Mouse (Mus musculus): Measurements from ENCODE around the gene Tdgf1.

Tdgf1 gene

GRCm38 (mm10) chr9:110909371-110909967 lies 36.5 kb downstream of the Tdgf1 start:
- no peak for DNase-seq

GRCm38 (mm10) chr9:110908631-110909016 lies 37.3 kb downstream of the Tdgf1 start:
- no peak for DNase-seq

DNA sequence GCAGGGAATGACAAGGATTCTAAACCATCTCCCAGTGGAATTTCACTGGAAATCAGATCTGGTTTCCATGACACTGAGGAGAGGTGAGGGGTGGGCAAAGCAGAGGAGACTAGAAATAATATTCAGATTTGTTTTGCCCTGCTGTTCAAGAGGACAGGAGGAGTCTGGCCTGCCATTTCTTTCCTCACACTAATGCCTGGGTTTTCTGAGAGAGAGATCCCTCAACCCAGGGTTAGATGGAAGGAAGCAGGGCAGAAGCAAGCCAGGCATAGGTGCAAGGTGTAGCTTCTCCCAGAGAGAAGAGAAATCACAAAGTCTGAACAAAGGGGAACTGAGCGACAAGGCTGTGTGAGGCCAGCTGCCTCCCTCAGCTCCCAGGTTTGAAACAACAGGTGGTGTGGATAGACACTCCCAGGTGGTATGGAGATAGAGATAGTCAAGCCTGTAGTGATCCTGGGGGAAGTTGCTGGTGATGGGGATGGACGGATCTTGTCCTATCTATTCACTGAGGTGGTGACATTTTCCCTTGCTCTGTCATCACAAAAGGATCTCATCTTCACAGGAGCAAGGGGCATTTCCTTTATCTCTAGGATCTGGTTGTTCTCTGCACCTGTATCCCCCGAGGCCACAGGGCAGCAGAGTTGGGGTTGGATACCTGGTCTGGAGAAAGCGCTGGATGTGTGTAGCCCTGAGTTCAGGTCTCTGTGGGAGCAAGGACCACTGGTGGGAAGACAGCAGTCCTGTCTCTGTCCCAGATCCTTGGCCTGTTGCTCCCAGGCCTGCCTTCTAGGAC lies 37.9 kb downstream of the Tdgf1 start:
- DNase-seq: no peak

GRCm38 (mm10) chr9:110907201-110907837 lies 38.6 kb downstream of the Tdgf1 start:
- DNase-seq: no peak

DNA sequence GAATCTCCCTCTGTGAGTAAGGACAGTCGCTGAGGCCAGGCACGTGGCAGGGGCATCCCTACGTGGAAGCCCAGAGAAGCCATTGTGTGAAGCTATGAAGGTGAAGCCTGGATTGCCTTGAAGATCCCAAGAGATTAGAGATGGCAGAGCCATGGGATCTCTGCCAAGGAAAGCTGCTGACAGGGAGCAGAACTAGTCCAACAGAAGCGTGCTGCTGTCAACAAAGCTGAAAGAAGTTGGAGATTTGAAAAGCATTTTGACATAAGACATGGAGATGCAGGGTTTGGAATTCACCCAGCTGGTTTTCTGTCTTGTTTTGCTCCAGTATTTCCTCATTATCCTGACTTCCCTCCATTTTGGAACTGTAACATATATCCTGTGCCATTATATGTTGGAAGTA lies 43.7 kb downstream of the Tdgf1 start:
- no peak for DNase-seq

GRCm38 (mm10) chr9:110901204-110901603 lies 44.8 kb downstream of the Tdgf1 start:
- DNase-seq: no peak

DNA sequence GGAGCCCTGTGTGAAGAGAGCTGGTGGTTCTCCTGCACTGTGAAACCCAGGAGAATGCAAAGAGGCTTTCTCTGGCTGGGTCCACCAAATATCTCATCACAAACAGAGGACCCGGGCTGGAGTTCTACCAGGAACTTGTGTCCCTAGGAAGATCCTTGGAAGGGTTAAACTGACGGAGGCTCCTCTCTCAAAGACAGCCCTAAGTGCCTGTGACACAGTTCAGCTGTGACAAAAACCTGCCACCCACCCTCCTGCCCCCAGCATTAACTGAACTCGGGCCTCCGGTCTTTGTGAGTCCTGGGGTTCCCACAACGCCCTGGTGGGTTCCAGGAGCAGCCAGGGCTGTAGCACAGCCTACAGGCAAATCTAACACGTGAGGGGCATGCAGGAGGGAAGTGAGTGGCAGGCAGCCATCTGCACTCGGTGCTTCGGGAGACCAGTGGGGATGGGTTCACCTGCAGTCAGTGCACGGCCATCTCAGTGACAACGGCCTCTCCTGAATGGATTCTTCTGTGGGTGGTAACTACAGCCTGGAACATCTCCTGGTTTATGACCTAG lies 46.4 kb downstream of the Tdgf1 start:
- no peak for DNase-seq

DNA sequence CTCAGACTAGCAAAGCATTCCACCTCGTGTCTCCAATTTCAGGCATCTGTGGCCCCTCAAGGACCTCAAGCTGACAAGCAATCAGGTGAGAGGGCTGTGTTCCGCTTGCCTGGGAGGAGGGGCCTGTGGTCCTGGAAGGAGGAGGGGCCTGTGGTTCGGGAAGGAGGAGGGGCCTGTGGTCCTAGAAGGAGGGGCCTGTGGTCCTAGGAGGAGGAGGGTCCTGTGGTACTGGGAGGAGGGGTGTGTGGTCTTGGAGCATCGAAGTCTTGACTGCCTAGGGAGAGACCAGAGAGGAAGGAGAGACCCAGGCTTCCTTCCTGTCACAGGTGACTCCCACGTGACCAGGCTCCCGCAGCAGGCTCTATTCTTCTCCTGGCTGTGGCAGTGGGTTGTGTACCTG lies 49.4 kb downstream of the Tdgf1 start:
- DNase-seq: no peak

- DNase-seq: no peak
These were observed 50.0 kb downstream of the Tdgf1 start for GRCm38 (mm10) chr9:110895994-110896393.

- DNase-seq: no peak
These were observed 50.5 kb downstream of the Tdgf1 start for GRCm38 (mm10) chr9:110895507-110895906.

DNA sequence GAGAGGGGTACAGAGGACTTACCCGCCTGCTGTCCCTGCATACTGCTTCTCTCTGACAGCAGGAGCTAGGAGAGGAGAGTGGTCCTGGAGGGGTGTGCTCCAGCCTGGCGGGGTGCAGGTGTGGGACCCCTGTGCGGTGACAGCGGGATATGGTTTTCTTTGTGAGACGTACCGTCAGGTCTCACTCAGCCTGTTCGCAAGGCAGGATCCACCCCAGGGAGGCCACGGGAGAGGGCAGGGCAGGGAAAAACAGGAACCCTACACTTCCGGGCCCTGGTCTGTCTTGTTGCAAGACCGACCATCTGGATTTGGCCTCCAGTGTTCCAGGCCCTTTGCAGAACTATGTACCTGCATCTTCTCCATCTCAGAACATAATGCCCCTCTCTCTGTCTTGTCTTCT lies 52.5 kb downstream of the Tdgf1 start:
- no peak for DNase-seq

- DNase-seq: no peak
These were observed 53.4 kb downstream of the Tdgf1 start for GRCm38 (mm10) chr9:110892552-110892951.

DNA sequence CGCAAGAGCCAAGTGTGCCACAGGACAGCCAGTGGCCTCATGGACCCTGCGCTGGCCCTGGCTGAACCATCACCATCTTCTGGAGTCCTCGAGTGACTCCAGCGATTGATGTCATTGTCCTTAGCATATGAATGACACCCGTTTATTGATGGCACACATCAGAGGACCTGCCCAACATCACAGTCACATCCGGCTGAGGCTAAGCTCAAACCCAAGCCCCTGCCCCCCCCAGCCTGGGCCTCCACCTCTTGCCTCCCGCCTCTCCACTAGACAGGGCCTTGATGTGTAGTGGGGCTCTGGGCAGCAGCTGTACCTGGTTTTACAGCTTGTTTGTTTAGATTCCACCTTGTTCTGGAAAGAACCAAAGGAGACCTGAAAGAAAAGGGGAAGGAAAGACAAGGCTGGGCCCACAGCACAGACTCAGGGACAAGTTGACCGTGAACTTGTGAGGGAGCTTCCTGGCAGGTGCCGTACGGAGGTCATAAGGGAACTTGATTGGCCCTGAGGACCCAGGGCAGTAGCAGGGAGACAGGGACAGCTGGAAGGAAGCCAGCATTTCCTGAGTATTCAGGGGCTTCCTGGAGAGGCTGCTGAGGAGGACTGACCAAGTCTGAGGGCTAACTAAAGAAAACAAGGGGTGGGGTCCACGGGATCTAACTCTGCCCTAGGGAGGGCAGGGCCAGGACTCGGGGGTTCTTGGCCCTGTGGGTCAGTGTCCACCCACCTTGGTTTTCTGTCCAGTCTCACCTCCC lies 54.7 kb downstream of the Tdgf1 start:
- DNase-seq: no peak

- no peak for DNase-seq
These were observed 55.8 kb downstream of the Tdgf1 start for GRCm38 (mm10) chr9:110890026-110890783.

All from B cell, adult 2 months (primary cell).